Mouse (Mus musculus) common myeloid progenitor, adult 5-6 weeks (primary cell): Measurements from ENCODE around the gene Abcc12. TPM values are rescaled to one million over a fixed set of nuclear protein-coding genes. Genes with fewer than 3 reads are reported as not detected.

Source experiments
- ATAC-seq: replicated peaks from 2 replicates; pipeline ENCODE4 v1.8.0; 2016; ENCODE audit warnings: low read depth, mild to moderate bottlenecking, moderate TSS enrichment, inconsistent platforms; ENCODE audit not compliant: poor library complexity, severe bottlenecking
- total RNA-seq: library from RNA; stranded (forward); fragments of 200-1000, 187-1606 nt; gene quantifications from 2 replicates; pipeline ENCODE4 v1.2.3, GENCODE M21; 2017

Abcc12 gene
- total RNA-seq, 1 experiment from 2014 or later: not detected

DNA sequence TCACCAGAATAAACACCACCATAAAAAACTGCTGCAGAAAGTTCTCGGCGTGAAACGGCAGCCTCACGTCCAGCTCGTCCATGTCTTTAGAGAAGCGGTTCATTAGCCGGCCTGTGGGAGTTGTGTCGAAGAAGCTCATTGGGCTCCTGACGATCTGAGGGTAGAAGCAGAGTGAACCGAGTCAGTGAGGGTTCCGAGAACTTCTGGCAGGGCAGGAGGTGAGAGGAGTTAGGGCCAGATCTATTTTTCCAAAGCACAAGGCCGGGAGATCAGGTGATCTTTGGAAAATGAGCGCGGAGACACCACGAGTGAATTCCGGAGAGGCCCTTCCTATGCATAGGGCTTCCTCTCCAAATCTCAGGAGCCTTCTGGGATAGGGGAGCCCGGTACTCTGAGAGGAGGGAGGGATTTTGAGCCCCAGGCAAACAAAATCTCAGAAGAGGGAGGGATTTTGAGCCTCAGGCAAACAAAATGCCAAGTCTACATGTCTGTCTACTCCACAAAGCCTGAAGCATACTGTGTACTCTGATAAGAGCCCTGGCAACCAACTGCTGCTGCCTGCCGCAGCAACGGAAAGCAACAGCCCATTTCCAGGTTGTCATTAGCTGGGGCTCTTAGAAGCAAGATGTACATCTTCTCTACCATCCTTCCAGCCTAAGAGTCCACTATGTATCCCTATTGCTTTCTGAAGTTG is 53.0 kb downstream of the Abcc12 start:
- ATAC-seq: no peak

DNA sequence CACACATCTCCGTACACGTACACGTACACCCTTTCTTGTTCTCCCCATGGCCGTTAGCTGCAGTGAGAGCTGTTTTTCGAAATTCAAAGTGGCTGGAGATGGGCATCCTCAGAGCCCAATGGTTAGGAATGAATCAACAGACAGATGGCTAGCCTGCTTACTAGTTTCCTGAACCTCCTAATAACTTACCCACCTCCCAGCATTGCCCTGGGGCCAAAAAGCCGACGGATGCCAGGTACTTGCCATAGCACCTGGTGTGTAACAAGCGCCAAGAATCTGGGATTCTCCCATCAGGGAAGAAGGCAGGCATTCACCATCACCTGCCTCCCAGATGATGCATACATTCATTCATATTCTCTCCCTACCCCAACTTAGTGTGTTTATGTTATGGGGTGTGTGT is 53.7 kb downstream of the Abcc12 start:
- ATAC-seq: no peak

DNA sequence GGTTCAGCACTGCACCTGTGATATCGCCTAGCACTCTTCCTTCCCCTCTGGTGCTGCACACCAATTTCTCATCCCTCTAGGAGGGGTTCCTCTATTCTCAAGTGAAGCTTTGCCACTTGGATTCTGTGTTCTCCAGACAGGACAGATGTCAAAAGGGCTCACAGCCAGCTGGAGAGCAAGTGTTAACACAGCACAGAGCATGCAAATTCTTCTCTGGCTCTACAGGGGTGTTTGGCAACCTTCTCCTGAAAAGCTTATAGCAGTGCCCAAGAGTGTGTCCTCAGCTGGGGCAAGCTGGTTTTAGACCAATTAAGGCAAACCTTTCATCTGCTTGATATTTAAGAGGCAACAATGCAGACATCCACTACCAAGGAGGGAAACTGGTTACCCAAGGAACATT is 66.3 kb downstream of the Abcc12 start:
- ATAC-seq: no peak

DNA sequence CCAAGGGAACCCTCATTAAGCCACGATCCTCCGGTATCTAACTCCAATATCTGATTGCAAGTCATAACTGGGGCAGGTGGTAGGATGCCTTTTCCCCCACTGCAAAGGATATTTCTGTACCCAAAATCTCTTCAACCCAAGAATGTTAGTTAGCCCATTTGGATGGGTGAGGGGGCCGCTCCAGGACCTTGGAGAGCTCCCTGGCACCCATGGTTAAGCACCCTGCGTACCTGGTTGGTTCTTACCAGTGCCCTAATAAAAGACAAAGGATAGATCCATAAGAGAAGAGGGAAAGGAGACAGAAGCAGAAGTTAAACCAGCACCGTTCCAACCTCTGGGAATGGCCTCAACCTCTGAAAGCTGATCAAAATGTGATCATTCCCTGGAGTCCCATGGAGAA is 67.6 kb downstream of the Abcc12 start:
- no peak for ATAC-seq

DNA sequence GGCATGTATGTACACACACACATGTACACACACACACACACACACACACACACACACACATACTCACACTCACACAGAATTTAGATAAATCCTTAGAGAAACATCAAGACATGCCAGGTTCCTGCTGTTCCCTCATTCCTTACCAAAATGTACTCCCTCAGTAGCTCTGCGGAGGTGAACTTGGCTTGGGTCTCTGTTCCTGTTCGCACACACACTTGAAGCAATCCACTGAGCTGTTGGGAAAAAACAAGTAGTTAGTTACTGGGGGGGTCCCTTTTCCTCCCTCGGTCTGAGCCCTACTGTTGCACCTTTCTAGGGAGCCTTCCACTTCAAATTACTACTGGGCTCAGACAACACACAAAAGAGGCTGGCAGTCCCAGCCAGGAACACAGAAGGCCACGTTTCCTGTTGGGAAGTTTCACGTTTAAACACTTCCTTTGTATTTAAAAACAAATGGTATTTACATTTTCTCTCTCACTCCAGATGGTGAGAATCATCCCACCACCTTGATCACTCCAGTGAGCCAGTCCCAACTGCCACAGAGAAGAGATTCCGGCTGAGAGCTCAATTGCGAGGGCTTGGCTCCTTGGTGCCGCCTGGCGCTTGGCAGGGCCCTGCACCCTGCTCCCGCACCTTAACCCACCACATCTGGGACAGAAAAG is 68.2 kb downstream of the Abcc12 start:
- no peak for ATAC-seq

DNA sequence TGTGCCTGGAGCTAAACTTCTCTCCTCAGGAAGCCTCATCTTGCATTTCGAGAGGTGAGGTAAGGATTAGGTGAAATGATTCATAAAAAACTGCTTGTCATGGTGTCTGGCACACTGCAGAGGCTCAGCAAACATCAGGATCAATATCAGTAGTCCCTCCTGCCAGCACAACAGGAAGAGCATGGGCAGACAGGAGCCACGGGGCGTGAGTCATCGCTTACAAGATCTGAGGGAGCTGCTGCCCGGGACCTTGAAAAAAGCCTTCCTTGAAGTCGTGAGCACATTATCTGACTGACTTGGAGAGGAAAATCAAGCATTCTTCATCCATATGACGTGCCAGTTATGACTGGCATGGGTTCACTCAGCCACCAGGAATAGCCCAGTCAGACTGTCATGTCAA is 79.1 kb downstream of the Abcc12 start:
- ATAC-seq: 0 out of 2 replicates have a peak, but pooled peaks have one; percentile 29

DNA sequence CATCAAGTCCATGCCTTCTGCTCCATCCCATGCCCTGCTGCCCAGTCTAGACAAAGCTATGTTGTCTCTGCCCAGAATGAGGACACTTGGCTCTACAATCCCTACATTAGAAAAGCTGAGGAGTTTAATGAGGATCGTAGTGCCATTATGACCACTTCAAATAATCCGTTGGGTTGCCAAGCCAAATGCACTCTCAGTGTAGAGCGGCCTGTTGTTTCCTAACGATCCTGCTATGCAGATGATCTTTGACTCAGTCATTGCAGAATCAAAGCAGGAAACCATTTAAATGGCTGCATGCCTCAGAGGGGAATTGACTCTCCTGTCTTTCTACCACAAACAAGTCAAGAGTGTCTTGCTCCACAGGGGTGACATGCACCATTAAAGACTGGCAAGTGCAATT is 85.4 kb downstream of the Abcc12 start:
- no peak for ATAC-seq

DNA sequence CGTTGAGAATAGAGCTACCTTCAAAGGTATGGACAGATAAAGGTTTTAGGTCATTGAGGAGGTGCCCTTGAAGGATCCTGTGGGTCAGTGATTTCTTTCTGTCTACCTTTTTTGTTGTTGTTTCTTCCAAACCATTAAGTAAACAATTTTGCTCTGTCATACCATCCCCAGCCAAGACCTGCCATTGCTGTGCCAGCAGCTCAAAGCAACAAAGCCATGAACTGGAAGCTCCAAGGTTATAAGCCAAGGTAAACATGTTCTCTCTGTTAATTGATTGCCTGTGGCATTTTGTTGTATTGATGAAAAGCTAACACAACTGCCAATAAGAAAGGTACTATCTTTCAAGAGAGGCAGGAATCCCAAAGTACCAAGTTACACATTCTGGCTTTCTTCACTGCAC is 86.6 kb downstream of the Abcc12 start:
- ATAC-seq: no peak

DNA sequence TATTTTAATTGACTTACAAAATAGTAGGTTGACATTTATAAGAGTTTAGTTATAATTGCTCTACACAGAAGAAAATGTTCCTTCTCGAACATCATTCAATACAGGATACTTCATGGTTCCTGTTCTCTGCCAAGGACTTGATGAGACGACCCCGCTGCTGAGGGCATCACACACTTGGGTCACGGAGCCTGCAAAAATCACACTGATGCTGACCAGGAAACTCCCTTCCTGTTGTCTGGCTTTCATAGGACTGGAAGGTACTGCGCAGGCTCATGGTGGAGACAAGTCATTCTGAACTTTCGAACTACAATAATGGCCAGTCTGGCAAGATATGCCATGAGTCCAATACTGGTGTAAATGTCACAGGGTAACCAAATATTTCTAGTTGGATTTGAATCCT is 95.1 kb downstream of the Abcc12 start:
- no peak for ATAC-seq

DNA sequence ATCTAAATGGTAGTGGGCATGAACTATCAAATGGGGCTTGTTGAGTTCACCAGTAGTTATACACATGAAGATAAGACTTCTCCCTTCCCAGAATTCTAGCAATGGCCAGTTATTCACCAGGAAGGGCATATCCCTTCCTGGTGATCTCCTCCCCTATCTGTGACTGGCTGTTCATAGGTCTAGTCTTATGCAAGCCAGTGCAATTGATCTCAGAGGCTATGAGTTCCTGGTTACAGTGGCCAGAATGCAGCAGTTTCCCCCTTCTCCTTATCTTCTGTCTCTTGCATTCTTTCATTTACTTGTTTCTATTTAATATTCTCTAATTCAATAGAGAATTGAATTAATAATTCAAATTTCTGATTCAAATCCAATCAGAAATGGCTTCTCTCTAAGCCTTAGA is 96.2 kb downstream of the Abcc12 start:
- ATAC-seq: no peak

DNA sequence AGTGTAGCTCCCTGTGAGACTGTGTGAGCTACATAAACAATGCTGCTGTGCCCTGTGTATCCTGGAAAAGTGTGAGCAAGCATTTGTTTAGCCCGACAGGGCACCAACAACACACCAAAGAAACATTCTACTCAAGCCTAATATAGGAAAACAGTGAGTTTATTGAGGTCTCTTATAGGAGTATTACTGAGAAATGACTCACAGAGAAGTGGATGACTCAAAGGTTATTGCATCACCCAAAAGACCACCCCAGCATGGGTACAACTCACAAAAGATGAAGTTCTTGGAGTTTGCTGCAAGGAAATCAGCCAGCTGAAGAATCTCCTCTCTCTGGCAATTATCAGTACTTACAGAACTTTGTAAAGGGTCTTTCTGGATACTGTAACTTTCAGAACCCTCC is 98.4 kb downstream of the Abcc12 start:
- no peak for ATAC-seq

DNA sequence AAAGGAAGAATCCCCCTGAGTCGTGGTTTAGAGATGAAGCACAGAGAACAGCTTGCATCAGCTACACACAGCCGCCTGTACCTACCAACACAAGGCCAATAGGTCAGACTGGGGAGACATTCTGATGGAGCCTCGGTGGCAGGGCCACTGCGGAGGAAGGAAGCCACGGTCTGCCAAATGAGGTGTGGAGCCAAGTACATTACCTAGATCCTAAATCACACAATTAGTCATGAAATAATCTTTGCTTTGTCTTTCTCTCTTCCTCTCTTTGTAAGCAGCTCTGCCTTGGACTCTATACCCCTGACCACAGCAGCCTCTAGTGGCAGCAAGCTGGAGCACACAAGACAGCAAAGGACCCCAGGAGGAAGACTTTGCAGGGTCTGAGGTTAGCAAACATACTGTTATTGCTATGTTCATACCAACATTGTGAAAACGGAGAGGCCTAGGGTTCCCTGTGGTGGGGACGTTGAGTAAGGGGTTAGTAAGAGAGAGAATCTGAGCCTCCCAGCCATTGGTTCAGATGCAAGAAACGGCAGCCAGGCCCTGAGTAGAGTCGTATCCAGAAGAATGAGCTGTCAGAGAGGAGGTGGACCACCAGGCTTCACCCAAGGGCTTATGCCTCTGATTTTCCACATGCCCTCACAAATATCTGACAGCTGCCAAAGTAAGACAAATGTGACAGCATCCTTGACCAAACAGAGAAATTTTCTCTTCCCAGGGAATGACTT is 104.6 kb downstream of the Abcc12 start:
- ATAC-seq: peak; percentile 63; the same call in 1 of the 2 replicates

DNA sequence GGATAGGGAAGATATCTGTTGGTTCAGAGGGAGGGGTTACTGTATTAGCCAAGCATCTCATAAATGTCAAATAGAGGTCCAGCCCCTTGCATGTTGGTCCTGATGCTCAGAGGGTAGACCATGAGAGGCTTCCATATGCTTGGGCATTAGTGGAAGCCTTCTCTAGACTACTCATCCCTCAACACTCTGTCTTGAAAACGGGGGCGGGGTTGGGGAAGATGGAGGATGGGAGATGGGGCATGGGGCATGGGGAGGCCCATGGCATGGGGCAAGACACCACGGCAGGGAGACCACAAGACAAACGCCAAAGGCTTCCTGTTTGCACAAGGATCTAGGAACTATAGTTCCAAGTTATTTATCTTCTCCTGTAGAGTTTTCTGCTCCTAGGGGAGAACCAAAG is 106.0 kb downstream of the Abcc12 start:
- ATAC-seq: no peak

DNA sequence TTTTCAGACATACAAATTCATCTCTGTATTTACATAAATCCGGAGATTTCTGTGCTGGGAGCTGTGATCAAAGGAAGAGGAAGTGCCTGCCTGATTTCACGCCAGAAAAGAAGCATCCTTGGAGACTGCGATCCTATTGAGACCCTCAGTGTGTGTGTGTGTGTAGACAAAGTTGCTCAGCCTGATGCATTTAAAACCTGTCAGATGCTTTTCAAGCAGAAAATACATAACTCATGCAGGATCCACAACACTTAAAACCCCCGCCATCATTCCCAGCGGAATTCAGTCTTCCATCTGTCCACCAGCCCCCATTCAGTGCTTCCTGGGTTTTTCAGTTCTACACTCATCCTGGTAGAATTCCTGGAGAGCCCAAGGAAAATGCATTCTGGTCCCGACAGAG is 107.4 kb downstream of the Abcc12 start:
- no peak for ATAC-seq

DNA sequence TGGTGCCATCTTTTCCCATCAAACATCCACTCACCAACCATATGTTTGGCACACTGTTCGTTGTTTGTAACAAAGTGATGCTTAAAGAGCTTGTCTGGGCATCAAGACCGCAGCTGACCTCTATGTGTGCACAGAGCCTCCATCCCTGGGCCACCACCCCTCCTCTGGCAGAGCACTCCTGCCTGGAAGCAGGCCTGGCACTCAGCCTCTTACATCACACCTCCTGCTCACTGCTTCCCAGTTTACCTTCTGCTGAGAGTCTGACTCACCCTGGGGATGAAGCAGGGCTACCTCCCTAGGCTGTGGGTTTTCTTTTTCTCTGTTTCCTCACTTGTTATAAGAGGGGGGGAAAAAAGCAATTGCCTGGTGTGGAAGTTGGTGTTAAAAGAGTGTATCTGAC is 109.8 kb downstream of the Abcc12 start:
- ATAC-seq: no peak

DNA sequence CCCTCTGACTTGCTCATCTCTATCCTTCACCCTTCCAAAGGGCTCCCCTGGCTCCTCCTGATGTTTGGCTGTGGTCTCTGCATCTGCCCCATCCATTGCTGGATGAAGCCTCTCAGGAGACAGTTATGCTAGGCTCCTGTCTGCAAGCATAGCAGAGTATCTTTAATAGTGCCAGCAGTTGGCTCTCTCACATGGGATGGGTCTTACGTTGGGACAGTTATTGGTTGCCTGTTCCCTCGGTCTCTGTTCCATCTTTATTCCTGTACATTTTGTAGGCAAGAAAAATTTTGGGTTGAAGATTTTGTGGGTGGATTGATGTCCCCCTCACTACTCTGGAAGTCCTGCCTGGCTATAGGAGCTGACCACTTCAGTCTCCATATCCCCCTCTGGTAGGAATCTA is 117.3 kb downstream of the Abcc12 start:
- no peak for ATAC-seq

DNA sequence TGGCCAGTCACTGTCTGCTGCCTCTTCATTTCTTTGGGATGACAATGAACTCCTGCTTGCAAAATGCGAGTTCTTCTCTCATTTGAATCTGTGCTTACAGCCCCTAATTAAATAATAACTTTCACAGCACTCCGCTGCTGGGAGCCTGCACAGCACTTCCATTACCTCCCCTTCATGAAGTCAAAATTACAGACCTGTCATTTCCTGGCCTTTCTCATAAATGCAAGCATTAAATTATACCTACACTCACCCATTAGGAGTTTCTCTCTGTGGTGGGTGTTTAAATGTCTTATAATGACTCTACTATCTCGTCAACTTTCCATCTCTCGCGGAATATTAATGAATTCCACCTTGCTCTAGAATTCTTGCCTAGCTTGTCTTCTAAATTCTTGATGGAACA is 120.1 kb downstream of the Abcc12 start:
- no peak for ATAC-seq

DNA sequence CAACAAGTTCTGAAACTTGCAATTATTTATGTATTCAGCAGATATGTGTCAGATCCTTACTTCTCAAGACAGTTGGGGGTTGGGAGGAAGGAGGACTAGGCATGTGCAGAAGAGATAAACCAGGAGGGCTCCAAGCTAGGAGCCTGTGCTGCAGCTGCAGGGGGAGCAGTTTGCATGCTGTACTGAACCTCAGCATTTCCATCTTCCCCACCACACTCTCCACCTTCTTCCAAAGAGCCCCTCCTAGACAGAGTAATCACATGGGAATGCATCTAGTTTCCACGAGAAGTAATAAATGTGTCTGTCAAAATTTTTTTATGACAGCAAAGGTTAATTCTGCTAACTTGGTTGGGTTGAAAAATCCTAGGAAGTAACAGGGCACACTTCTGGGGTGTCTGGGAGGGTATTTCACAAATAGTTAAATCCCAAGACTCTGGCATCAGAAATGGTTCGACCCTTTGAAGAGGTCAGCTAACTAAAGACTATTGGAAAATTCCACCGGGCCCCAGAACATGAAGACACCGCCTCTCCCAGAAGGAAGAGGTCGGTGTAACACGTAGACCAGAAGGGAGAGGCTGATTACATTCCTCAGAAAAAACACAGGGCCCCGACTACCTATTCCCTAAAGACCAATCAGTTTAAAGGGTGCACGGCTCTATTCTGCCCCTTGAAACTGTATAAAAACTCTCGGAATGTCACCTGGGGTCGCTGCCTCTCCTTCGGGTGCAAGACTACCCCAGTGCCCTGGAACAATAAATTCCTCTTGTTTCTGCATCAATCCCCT is 126.6 kb downstream of the Abcc12 start:
- ATAC-seq: no peak

DNA sequence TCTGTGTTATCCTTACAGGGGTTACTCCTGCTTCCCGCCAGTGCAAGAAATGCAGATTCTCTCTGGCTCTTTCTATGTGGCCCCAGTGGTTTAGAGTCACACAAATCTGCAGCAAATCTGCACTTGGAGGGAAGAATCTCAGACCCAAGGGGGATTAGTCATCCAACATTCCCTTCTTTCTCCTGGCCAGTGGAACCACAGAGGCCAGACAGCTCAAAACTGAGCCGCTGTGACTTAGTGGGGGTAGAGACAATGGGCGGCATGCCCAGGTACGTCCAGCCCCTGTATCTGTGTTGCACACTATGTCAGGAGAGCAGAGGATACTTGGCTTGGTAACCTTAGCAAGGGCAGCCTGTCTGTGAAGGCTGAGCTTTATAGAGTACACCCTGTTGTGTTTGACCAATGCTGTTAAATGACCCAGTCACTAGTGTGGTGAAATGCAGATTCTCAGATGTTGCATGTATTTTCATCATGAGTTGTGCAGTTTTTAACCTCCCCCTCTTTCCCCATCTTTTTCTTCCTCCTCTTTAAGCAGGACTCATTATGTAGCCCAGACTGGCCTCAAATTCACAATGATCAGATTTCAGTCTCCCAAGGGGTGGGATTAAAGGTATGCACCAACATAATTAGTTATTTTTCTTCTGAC is 130.5 kb downstream of the Abcc12 start:
- no peak for ATAC-seq

DNA sequence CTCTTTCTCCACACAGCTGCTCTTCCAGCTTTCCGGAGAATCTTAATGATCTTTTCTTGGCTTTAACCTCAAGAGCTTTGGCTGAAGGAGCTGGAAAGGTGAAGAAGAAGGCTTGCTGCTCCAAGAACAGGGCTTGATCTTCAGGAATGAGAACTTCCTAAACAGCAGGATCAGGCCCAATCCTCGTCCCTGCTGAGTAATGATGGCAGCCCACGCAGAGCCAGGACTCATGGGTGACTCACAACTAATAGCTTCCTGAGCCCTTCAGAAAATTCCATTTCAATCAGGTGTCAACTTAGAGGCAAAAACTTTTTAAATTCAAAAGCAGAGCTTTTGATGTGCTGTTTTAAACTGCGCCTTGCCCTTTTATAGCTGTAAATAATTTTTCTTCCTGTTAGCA is 135.0 kb downstream of the Abcc12 start:
- ATAC-seq: no peak
